Mouse (Mus musculus) spleen, adult 2 months (tissue): ENCODE measurements at regions not wholly inside any gene's neighbourhood (a gene's known extent, or its start where the extent isn't known, plus 50 kb on each side); places are given as distances from the start of the nearest gene placed in this dataset.

Experiments used
- DNase-seq, 2 experiments: peaks; one replicate each; pipeline versions ENCODE4 v3.0.0 to v3.0.0-alpha.2; 2012 to 2021; ENCODE audit warnings: low spot score in 2 of 2, low read depth in 1 of 2
- H3K27ac ChIP-seq: fragments of 200-500 bp; 2 replicates; pipeline ENCODE4 v1.5.1; 2012; ENCODE audit warnings: low read length, inconsistent platforms; ENCODE audit not compliant: insufficient read depth
- H3K27me3 ChIP-seq: fragments of 200-500 bp; 2 replicates; pipeline ENCODE4 v1.6.1; 2012; ENCODE audit warnings: mild to moderate bottlenecking, moderate library complexity, low read length, inconsistent platforms; ENCODE audit not compliant: control insufficient read depth, insufficient read depth
- H3K36me3 ChIP-seq: fragments of 200-500 bp; 2 replicates; pipeline ENCODE4 v1.6.1; 2012; ENCODE audit warnings: mild to moderate bottlenecking, low read length, inconsistent platforms; ENCODE audit not compliant: control insufficient read depth, insufficient read depth
- H3K4me1 ChIP-seq: fragments of 200-500 bp; 2 replicates; pipeline ENCODE4 v1.6.1; 2011; ENCODE audit warnings: inconsistent platforms; ENCODE audit not compliant: control insufficient read depth, insufficient read depth, insufficient read length
- H3K4me3 ChIP-seq: fragments of 200-500 bp; 2 replicates; pipeline ENCODE4 v1.5.1; 2011; ENCODE audit warnings: mild to moderate bottlenecking, inconsistent platforms; ENCODE audit not compliant: insufficient read depth, insufficient read length; ENCODE audit errors: extremely low read depth
- CTCF ChIP-seq: fragments of 200-500 bp; IDR thresholded peaks from 2 replicates; pipeline ENCODE4 v1.5.1; 2011; ENCODE audit warnings: mild to moderate bottlenecking, inconsistent platforms; ENCODE audit not compliant: insufficient read depth, insufficient read length, insufficient replicate concordance; ENCODE audit errors: extremely low read depth
- POLR2A ChIP-seq: fragments of 200-500 bp; IDR thresholded peaks from 2 replicates; pipeline ENCODE4 v1.6.1; 2011; ENCODE audit warnings: low read depth, low read length, inconsistent platforms
- WGBS: fragments of 180-500 bp; shearing (Covaris S2); methylation state at CpG from one replicate; pipeline ENCODE4 v1.1.7; 2018; 5-methylcytosine and 5-hydroxymethylcytosine counted together

- TF ChIP-seq POLR2A = no peak
- TF ChIP-seq CTCF = no peak
- no peak overlapping the region for H3K4me3 ChIP-seq
- H3K4me1 ChIP-seq = no peaks in the 10 kb centered on the region; the same call in 1 of the 2 replicates
- H3K27me3 ChIP-seq = no peaks in the 10 kb centered on the region
- no peaks in the 10 kb centered on the region for H3K36me3 ChIP-seq
- 87% methylated on average over 7 of the region's 7 CpGs for WGBS
- H3K27ac ChIP-seq = no peak overlapping the region
- no peak for DNase-seq
These were observed 100.6 kb upstream of the 1700020N01Rik start for GRCm38 (mm10) chr10:21492254-21492894.

GRCm38 (mm10) chr10:21494536-21494935 is 98.4 kb upstream of the 1700020N01Rik start:
- Histone ChIP-seq H3K27me3 (no peaks in the 10 kb centered on the region), H3K4me3 (no peak overlapping the region), H3K36me3 (no peaks in the 10 kb centered on the region), H3K4me1 (no peaks in the 10 kb centered on the region; the same call in 1 of the 2 replicates), H3K27ac (no peak overlapping the region)
- WGBS = 96% methylated on average over 1 of the region's 1 CpGs
- no peak for TF ChIP-seq CTCF
- no peak for TF ChIP-seq POLR2A
- no peak for DNase-seq

DNA sequence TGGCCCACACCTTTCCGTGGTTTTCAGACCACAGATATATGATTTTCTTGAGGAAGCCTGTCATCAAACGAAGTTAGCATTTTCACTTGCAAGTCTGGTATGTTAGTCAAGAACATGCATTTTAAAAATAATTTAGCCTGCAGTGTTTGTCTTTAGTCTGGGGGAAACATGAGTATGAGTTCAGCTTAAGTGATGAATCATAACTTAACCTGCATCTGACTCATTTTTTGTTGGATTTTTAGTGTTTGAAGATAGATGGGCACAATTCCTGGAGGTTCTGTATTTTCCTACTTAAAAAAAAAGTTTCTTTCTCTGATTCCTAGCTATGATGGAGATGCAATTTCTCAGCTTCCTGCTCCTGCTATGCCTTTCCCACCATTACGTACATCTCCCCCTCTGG is 95.8 kb upstream of the 1700020N01Rik start:
- Histone ChIP-seq H3K36me3 (no peaks in the 10 kb centered on the region), H3K27ac (no peak overlapping the region), H3K4me1 (no peaks in the 10 kb centered on the region; the same call in 1 of the 2 replicates), H3K27me3 (no peaks in the 10 kb centered on the region), H3K4me3 (no peak overlapping the region)
- TF ChIP-seq POLR2A (no peak), CTCF (no peak)
- 50% methylated on average over 3 of the region's 3 CpGs for WGBS
- no peak for DNase-seq

GRCm38 (mm10) chr10:21498143-21498542 is 94.8 kb upstream of the 1700020N01Rik start:
- 93% methylated on average over 4 of the region's 4 CpGs for WGBS
- no peaks in the 10 kb centered on the region; the same call in 1 of the 2 replicates for H3K4me1 ChIP-seq
- TF ChIP-seq CTCF (no peak), POLR2A (no peak)

DNA sequence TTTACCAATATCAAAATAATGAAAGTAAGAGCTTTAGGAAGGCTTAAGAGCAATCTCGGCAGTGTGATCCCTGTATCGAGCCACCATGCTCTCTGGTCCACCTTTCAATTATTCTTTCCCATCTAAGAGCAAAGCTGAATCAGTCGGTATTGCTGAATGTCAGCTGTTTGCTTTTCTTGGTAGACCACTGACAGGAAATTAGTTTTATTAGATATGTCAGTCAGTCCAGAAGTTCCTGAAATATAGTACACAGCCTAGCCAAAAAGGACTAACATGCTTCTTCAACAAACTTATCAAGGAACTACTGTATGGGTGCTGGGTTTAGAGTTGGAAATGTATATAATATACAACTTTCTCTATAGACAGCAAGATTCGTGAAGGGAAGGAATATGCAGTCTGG is 91.3 kb upstream of the 1700020N01Rik start:
- WGBS = 65% methylated on average over 4 of the region's 4 CpGs
- Histone ChIP-seq H3K27me3 (no peaks in the 10 kb centered on the region), H3K36me3 (no peaks in the 10 kb centered on the region), H3K4me3 (no peak overlapping the region), H3K4me1 (peaks cover 2% of the 10 kb centered on the region; the same call in 1 of the 2 replicates), H3K27ac (no peak overlapping the region)
- no peak for DNase-seq
- no peak for TF ChIP-seq CTCF
- no peak for TF ChIP-seq POLR2A

More at GRCm38 (mm10) chr10:21498143-21498542, 94.8 kb upstream of the 1700020N01Rik start:
- Histone ChIP-seq H3K27me3 (no peaks in the 10 kb centered on the region), H3K27ac (no peak overlapping the region), H3K36me3 (no peaks in the 10 kb centered on the region), H3K4me3 (no peak overlapping the region)
- DNase-seq = no peak

DNA sequence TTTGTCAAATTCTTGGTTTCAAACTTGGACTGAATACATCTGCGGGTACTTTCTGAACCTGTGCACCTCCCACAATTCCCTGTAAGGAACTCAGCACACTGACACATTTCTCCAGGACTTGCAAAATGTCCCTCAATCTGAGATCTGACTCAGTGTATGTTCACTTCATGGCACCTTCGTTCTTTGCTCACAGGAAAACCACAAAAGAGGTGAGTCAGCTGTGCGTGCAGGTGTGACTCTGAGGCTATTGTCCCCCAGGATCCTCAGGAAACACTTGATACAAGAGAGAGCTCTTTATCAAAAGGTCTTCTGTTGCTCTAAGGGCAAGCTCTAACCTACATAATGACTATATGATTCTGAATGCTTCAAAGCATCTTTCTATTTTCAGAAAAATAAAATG is 88.5 kb upstream of the 1700020N01Rik start:
- DNase-seq = no peak
- no peaks in the 10 kb centered on the region for H3K36me3 ChIP-seq
- no peak overlapping the region for H3K4me3 ChIP-seq
- peaks cover 2% of the 10 kb centered on the region; the same call in 1 of the 2 replicates for H3K4me1 ChIP-seq
- TF ChIP-seq CTCF (no peak), POLR2A (no peak)
- H3K27me3 ChIP-seq = no peaks in the 10 kb centered on the region
- H3K27ac ChIP-seq = no peak overlapping the region
- 41% methylated on average over 3 of the region's 3 CpGs for WGBS

DNA sequence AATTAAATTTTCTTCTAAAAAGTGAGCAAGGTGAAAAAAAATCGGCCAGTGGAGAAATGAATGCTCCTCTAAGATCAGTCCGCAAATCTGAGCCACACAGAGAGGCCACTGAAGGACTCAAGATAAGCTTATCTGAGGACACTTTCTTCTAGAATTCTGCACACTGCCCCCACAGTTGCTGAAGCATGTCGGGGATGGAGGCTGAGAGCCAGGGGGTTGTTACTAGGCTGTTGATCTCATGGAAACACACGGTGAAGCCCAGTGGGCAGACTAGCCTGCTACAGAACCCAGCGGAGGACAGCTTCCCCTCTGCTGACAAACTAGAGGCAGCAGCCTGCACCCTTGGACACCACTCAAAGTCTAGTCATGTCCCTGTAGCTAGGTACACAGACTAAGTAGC is 81.6 kb upstream of the 1700020N01Rik start:
- DNase-seq = no peak
- H3K27me3 ChIP-seq = no peaks in the 10 kb centered on the region
- no peak overlapping the region for H3K4me3 ChIP-seq
- WGBS = 68% methylated on average over 5 of the region's 5 CpGs
- no peaks in the 10 kb centered on the region for H3K36me3 ChIP-seq
- H3K27ac ChIP-seq = no peak overlapping the region
- H3K4me1 ChIP-seq = no peaks in the 10 kb centered on the region
- TF ChIP-seq CTCF (no peak), POLR2A (no peak)
